In the genomic region with DNA sequence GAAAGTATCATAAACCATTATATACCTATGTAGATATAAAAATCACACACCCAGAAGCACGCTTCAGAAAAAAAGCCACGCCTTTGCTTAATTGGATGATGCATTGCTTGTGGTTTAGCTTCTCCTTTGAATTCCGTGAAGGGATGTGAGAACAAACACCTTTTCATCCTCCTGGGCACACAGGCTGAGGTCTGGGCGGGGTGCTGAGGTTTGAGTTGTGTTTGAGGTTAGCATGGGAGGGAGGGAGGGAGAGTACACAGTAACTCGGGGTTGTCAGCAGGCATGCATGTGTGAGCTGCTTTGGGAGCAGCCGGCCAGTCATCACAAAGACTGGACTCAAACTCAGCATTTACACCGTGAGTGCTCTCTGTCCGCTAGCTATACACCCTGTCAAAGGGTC, we compare ENCODE assay signal across 13 mouse cellular contexts.
DNase-seq lines count a peak whose midpoint lies in the region; ATAC-seq and TF ChIP-seq lines count a peak whose summit lies in the region.
"Had no signal": no experiment of that assay in that cellular context is flagged by ENCODE, and none has a peak within 500 bp of the region (broad histone marks: within the 10 kb centered on the region; RNA-seq: fewer than 3 reads in every experiment).

No protein-coding gene starts in this region.

- H3K4me2 ChIP-seq in neural tube, embryonic 13.5 days = no peak overlapping the region
- peak overlapping the region; percentile 24 for H3K4me2 ChIP-seq in myocyte (ENCODE audit: low read depth)
- no peak overlapping the region for H3K4me2 ChIP-seq in hindbrain, embryonic 12.5 days (replicated peaks)
- H3K4me2 ChIP-seq: limb, embryonic 12.5 days had no signal

- H3ac ChIP-seq in myocyte (ENCODE audit: control insufficient read depth, insufficient read length) = no peak overlapping the region

- H3K9ac ChIP-seq in neural tube, embryonic 13.5 days = no peak overlapping the region
- no peak overlapping the region for H3K9ac ChIP-seq in hindbrain, embryonic 12.5 days
- H3K9ac ChIP-seq: limb, embryonic 12.5 days had no signal

- no peak for TF ChIP-seq POLR2A in myocyte (IDR thresholded peaks at IDR 0.05; ENCODE audit: insufficient read length, low read depth)

- H3K36me3 ChIP-seq in heart, embryonic 10.5 days = no peaks in the 10 kb centered on the region
- H3K36me3 ChIP-seq in neural tube, embryonic 13.5 days = no peaks in the 10 kb centered on the region
- no peaks in the 10 kb centered on the region for H3K36me3 ChIP-seq in myocyte (ENCODE audit: control insufficient read depth, insufficient read depth)
- no peaks in the 10 kb centered on the region for H3K36me3 ChIP-seq in hindbrain, embryonic 12.5 days
- H3K36me3 ChIP-seq: limb, embryonic 12.5 days had no signal

- ATAC-seq in neural tube, embryonic 13.5 days (ENCODE audit: low read depth) = 0 out of 2 replicates have a peak, but pooled peaks have one; percentile 45
- ATAC-seq in hindbrain, embryonic 12.5 days (ENCODE audit: low FRiP score) = no peak

- H3K4me1 ChIP-seq in heart, embryonic 10.5 days = peaks cover 34% of the 10 kb centered on the region
- peaks cover 15% of the 10 kb centered on the region for H3K4me1 ChIP-seq in neural tube, embryonic 13.5 days (replicated peaks)
- H3K4me1 ChIP-seq in hindbrain, embryonic 12.5 days = peaks cover 18% of the 10 kb centered on the region

- H3K4me3 ChIP-seq in heart, embryonic 10.5 days = no peak overlapping the region
- H3K4me3 ChIP-seq in neural tube, embryonic 13.5 days = no peak overlapping the region
- no peak overlapping the region for H3K4me3 ChIP-seq in myocyte
- no peak overlapping the region for H3K4me3 ChIP-seq in hindbrain, embryonic 12.5 days
- H3K4me3 ChIP-seq: erythroblast, embryonic 14.5 days; limb, embryonic 12.5 days had no signal

- 46% methylated on average over 8 of the region's 8 CpGs for WGBS in heart, embryonic 10.5 days
- 60% methylated on average over 8 of the region's 8 CpGs for WGBS in neural tube, embryonic 13.5 days
- WGBS in hindbrain, embryonic 12.5 days = 53% methylated on average over 8 of the region's 8 CpGs

- H3K9me3 ChIP-seq in heart, embryonic 10.5 days = no peaks in the 10 kb centered on the region
- H3K9me3 ChIP-seq in neural tube, embryonic 13.5 days = no peaks in the 10 kb centered on the region
- no peaks in the 10 kb centered on the region for H3K9me3 ChIP-seq in hindbrain, embryonic 12.5 days (replicated peaks)
- H3K9me3 ChIP-seq: limb, embryonic 12.5 days had no signal

- no peak for DNase-seq in heart, embryonic 10.5 days (ENCODE audit: low spot score)
- no peak for DNase-seq in heart, adult 9 months (ENCODE audit: low spot score in 2 of 2)
- no peak for DNase-seq in neural tube, embryonic 10.5 days (ENCODE audit: extremely low spot score, low spot score)
- DNase-seq in thymus, postnatal 4 days = peak; percentile 45
- DNase-seq in adrenal gland, adult 2 months = no peak
- DNase-seq: cerebellum, postnatal 25 days; lung, postnatal 36 days had no signal

- no peaks in the 10 kb centered on the region for H3K27me3 ChIP-seq in heart, embryonic 10.5 days (ENCODE audit: insufficient read depth, poor library complexity, severe bottlenecking)
- no peaks in the 10 kb centered on the region for H3K27me3 ChIP-seq in neural tube, embryonic 13.5 days
- no peaks in the 10 kb centered on the region for H3K27me3 ChIP-seq in myocyte (ENCODE audit: control insufficient read depth, insufficient read depth, insufficient read length)
- H3K27me3 ChIP-seq in hindbrain, embryonic 12.5 days = no peaks in the 10 kb centered on the region

- no peaks in the 10 kb centered on the region for H3K79me2 ChIP-seq in myocyte (ENCODE audit: control insufficient read depth, insufficient read depth)

- H3K27ac ChIP-seq in heart, embryonic 10.5 days = peak overlapping the region; percentile 82
- no peak overlapping the region for H3K27ac ChIP-seq in neural tube, embryonic 13.5 days (replicated peaks)
- no peak overlapping the region for H3K27ac ChIP-seq in hindbrain, embryonic 12.5 days
- H3K27ac ChIP-seq: hindbrain, postnatal 0 days; limb, embryonic 12.5 days had no signal

TF ChIP-seq in myocyte, 11 proteins besides CTCF, POLR2A, EP300 and RAD21:
- TF ChIP-seq E2F4 (IDR thresholded peaks at IDR 0.05; ENCODE audit: insufficient read depth) = no peak
- TF ChIP-seq SRF (IDR thresholded peaks at IDR 0.05; ENCODE audit: control insufficient read depth, insufficient read length, low read depth) = no peak
- no peak for TF ChIP-seq POLR2AphosphoS2 (IDR thresholded peaks at IDR 0.05; ENCODE audit: insufficient read length, low read depth)
- no peak for TF ChIP-seq MAX (IDR thresholded peaks at IDR 0.05; ENCODE audit: low read depth)
- TF ChIP-seq MYOD1 (IDR thresholded peaks at IDR 0.05; ENCODE audit: control insufficient read depth in 1 of 3, insufficient read length in 2 of 3, low read depth in 2 of 3) = no peak
- TF ChIP-seq REST (IDR thresholded peaks at IDR 0.05; ENCODE audit: insufficient read depth, insufficient read length) = no peak
- no peak for TF ChIP-seq TCF3 (IDR thresholded peaks at IDR 0.05; ENCODE audit: insufficient read length, low read depth)
- TF ChIP-seq USF1 (IDR thresholded peaks at IDR 0.05; ENCODE audit: low read depth) = no peak
- no peak for TF ChIP-seq CEBPB (IDR thresholded peaks at IDR 0.05; ENCODE audit: insufficient read depth, poor library complexity, severe bottlenecking)
- TF ChIP-seq MYOG (IDR thresholded peaks at IDR 0.05; ENCODE audit: control insufficient read depth in 1 of 3, insufficient read depth in 1 of 3, insufficient read length in 2 of 3, low read depth in 2 of 3) = no peak
- TF ChIP-seq TCF12 (IDR thresholded peaks at IDR 0.05; ENCODE audit: insufficient read depth, poor library complexity, severe bottlenecking) = no peak
